Mouse (Mus musculus) liver, adult (tissue): ENCODE data around the gene Gm525.

Experiments used
- GATA4 ChIP-seq: IDR thresholded peaks from 2 replicates; pipeline ENCODE4 v1.6.1; 2014; ENCODE audit warnings: mild to moderate bottlenecking, low read length; ENCODE audit not compliant: insufficient replicate concordance

Gm525 gene

DNA sequence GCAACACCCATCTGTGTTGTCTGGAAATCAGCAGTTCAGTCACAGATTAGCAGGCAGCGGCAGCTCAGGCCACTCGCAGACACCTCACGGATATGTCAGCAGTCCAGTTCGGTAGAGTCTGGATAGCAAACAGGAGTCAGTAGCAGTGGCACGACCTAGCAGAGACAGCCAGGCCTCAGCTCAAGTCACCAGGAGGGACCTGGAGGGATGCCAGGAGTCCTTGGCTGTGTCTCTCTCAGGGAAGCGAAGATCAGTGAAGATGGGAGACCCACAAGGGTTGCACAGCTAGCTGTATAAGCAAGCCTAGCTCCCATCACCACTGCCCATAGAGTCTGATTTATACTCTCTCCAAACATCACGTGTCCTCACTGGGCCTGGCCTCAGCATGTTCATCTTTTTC is 58.8 kb downstream of the Gm525 start:
- no peak for TF ChIP-seq GATA4

DNA sequence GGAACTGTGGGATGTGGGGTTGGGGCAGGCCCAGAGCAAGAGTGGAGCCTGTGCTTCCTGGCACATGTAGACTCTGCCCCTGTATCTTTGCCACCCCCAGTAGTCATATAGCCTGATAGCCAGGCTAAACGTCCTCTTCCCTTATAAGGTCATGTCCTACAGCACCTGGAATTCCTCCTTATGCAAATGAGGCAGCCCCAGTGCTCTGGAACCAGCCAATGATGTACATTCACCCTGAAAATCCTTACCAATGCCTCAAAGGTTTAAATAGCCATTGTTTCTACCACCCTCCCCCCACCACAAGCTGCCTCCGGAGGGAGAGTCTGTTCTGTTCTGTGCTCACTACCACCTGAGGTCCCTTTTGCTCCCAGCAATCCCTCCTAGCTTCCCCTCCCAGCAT is 60.6 kb downstream of the Gm525 start:
- TF ChIP-seq GATA4: no peak

DNA sequence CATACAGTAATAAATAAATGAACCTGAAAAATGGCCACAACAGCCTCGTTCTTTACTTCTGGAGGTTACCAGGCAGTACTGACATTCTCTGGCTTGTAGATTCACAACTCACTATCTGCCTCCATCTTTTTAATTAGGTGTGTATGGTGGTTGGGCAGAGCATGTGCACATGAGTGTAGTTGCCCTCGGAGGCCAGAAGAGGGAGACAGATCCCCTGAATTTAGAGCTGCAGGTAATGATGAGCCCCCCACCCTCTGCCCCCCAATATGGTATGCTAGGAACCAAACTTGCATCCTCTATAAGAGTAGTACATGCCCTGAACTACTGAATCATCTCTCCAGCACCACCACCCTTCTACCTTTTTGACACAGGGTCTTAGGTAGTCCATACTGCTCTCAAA is 64.3 kb downstream of the Gm525 start:
- no peak for TF ChIP-seq GATA4
